Mouse (Mus musculus) olfactory bulb, adult 2 months (tissue): Measurements from ENCODE around the gene Lrp6.

Experiments
- CTCF ChIP-seq: fragments of 200-500 bp; IDR thresholded peaks from 2 replicates; pipeline ENCODE4 v1.5.1; 2012; ENCODE audit warnings: low read depth, mild to moderate bottlenecking, low read length, moderate library complexity; ENCODE audit not compliant: insufficient read depth
- POLR2A ChIP-seq: fragments of 200-500 bp; IDR thresholded peaks from 2 replicates; pipeline ENCODE4 v1.6.1; 2012; ENCODE audit warnings: mild to moderate bottlenecking, low read depth, low read length, moderate library complexity; ENCODE audit not compliant: insufficient read depth

GRCm38 (mm10) chr6:134582110-134582509, 15.3 kb upstream of the Lrp6 start:
- TF ChIP-seq CTCF (no peak), POLR2A (no peak)
